Mouse (Mus musculus) limb, embryonic 14.5 days (tissue): ENCODE measurements at regions not wholly inside any gene's neighbourhood (a gene's known extent, or its start where the extent isn't known, plus 50 kb on each side); places are given as distances from the start of the nearest gene placed in this dataset.

Experiments
- ATAC-seq: fragments of 200-750 bp; cut with Nextera tagmentation; 2 replicates; pipeline ENCODE4 v1.8.0; 2017; ENCODE audit warnings: low read depth, moderate number of reproducible peaks, moderate TSS enrichment; ENCODE audit not compliant: low FRiP score
- DNase-seq: peaks from one replicate; pipeline ENCODE4 v3.0.0-alpha.2; 2015; ENCODE audit warnings: low spot score
- H3K27ac ChIP-seq: fragments of 300-500 bp; sonication (generic); replicated peaks from 2 replicates; pipeline ENCODE4 v1.5.1; 2014; ENCODE audit warnings: low read depth, mild to moderate bottlenecking, low read length, moderate library complexity, mixed read lengths
- H3K27me3 ChIP-seq: fragments of 300-500 bp; sonication (generic); 2 replicates; pipeline ENCODE4 v1.6.1; 2014; ENCODE audit warnings: low read length, mixed read lengths; ENCODE audit not compliant: control insufficient read depth, insufficient read depth
- H3K36me3 ChIP-seq: fragments of 300-500 bp; sonication (generic); 2 replicates; pipeline ENCODE4 v1.6.1; 2014; ENCODE audit warnings: mild to moderate bottlenecking, low read length, moderate library complexity, mixed read lengths; ENCODE audit not compliant: control insufficient read depth, insufficient read depth
- H3K4me1 ChIP-seq: fragments of 300-500 bp; sonication (generic); 2 replicates; pipeline ENCODE4 v1.6.1; 2014; ENCODE audit warnings: antibody characterized with exemption, low read length, mixed read lengths; ENCODE audit not compliant: control insufficient read depth, insufficient read depth
- H3K4me2 ChIP-seq: fragments of 300-500 bp; sonication (generic); replicated peaks from 2 replicates; pipeline ENCODE4 v1.6.1; 2014; ENCODE audit warnings: low read depth, mild to moderate bottlenecking, low read length, moderate library complexity; ENCODE audit not compliant: severe bottlenecking
- H3K4me3 ChIP-seq: fragments of 300-500 bp; sonication (generic); replicated peaks from 2 replicates; pipeline ENCODE4 v1.5.1; 2014; ENCODE audit warnings: low read length
- H3K9ac ChIP-seq: fragments of 300-500 bp; sonication (generic); 2 replicates; pipeline ENCODE4 v1.6.1; 2014; ENCODE audit warnings: mild to moderate bottlenecking, low read depth, low read length, moderate library complexity; ENCODE audit not compliant: severe bottlenecking
- H3K9me3 ChIP-seq: fragments of 300-500 bp; sonication (generic); 2 replicates; pipeline ENCODE4 v1.6.1; 2016; ENCODE audit warnings: low read length; ENCODE audit not compliant: control insufficient read depth
- POLR2A ChIP-seq: fragments of 200-500 bp; IDR thresholded peaks from 2 replicates; pipeline ENCODE4 v1.8.0; 2012; ENCODE audit warnings: inconsistent platforms, mild to moderate bottlenecking, moderate library complexity, borderline replicate concordance; ENCODE audit not compliant: insufficient read depth, insufficient read length; ENCODE audit errors: extremely low read depth
- WGBS: fragments of 180-500 bp; shearing (Covaris S2); extraction: QIAGEN DNeasy Blood & Tissue Kit; methylation state at CpG from one replicate; pipeline ENCODE4 v1.1.7; 2014; 5-methylcytosine and 5-hydroxymethylcytosine counted together

GRCm38 (mm10) chr15:58718282-58718681, 170.8 kb upstream of the Gm49356 start:
- Histone ChIP-seq H3K36me3 (no peaks in the 10 kb centered on the region), H3K4me1 (no peaks in the 10 kb centered on the region), H3K9ac (no peak overlapping the region), H3K4me3 (no peak overlapping the region), H3K4me2 (no peak overlapping the region), H3K27ac (no peak overlapping the region), H3K27me3 (no peaks in the 10 kb centered on the region), H3K9me3 (no peaks in the 10 kb centered on the region)
- WGBS, result 75% methylated on average over 7 of the region's 7 CpGs
- DNase-seq (no peak), ATAC-seq (no peak)
- TF ChIP-seq POLR2A, result no peak

- Histone ChIP-seq H3K9ac (no peak overlapping the region), H3K4me3 (no peak overlapping the region), H3K36me3 (no peaks in the 10 kb centered on the region), H3K4me1 (no peaks in the 10 kb centered on the region), H3K4me2 (no peak overlapping the region), H3K27ac (no peak overlapping the region), H3K27me3 (no peaks in the 10 kb centered on the region), H3K9me3 (no peaks in the 10 kb centered on the region)
- no peak for TF ChIP-seq POLR2A
- ATAC-seq (no peak), DNase-seq (no peak)
- 84% methylated on average over 6 of the region's 6 CpGs for WGBS
Observed at GRCm38 (mm10) chr15:58719410-58719809, 169.7 kb upstream of the Gm49356 start.

GRCm38 (mm10) chr15:58727041-58727440, 162.1 kb upstream of the Gm49356 start:
- ATAC-seq (no peak), DNase-seq (no peak)
- no peaks in the 10 kb centered on the region for H3K9me3 ChIP-seq
- H3K9ac ChIP-seq, result no peak overlapping the region
- no peaks in the 10 kb centered on the region for H3K36me3 ChIP-seq
- no peak overlapping the region for H3K4me2 ChIP-seq
- no peak overlapping the region for H3K4me3 ChIP-seq
- no peak overlapping the region for H3K27ac ChIP-seq
- H3K27me3 ChIP-seq, result no peaks in the 10 kb centered on the region
- TF ChIP-seq POLR2A, result no peak
- H3K4me1 ChIP-seq, result 0 out of 2 replicates have a peak, but pooled peaks cover 3% of the 10 kb centered on the region
- 80% methylated on average over 4 of the region's 4 CpGs for WGBS

- TF ChIP-seq POLR2A, result no peak
- no peak for ATAC-seq
- Histone ChIP-seq H3K27me3 (no peaks in the 10 kb centered on the region), H3K4me1 (0 out of 2 replicates have a peak, but pooled peaks cover 3% of the 10 kb centered on the region), H3K36me3 (no peaks in the 10 kb centered on the region), H3K27ac (no peak overlapping the region), H3K9ac (no peak overlapping the region), H3K4me3 (no peak overlapping the region), H3K9me3 (no peaks in the 10 kb centered on the region), H3K4me2 (no peak overlapping the region)
- DNase-seq, result no peak
- 91% methylated on average over 2 of the region's 2 CpGs for WGBS
Observed at GRCm38 (mm10) chr15:58728264-58728663, 160.8 kb upstream of the Gm49356 start.

GRCm38 (mm10) chr15:58730861-58731260, 158.2 kb upstream of the Gm49356 start:
- 89% methylated on average over 4 of the region's 4 CpGs for WGBS
- Histone ChIP-seq H3K9me3 (no peaks in the 10 kb centered on the region), H3K36me3 (no peaks in the 10 kb centered on the region), H3K9ac (no peak overlapping the region), H3K4me2 (no peak overlapping the region), H3K27ac (no peak overlapping the region), H3K4me1 (0 out of 2 replicates have a peak, but pooled peaks cover 3% of the 10 kb centered on the region), H3K27me3 (no peaks in the 10 kb centered on the region), H3K4me3 (no peak overlapping the region)
- no peak for TF ChIP-seq POLR2A
- DNase-seq (no peak), ATAC-seq (no peak)

DNA sequence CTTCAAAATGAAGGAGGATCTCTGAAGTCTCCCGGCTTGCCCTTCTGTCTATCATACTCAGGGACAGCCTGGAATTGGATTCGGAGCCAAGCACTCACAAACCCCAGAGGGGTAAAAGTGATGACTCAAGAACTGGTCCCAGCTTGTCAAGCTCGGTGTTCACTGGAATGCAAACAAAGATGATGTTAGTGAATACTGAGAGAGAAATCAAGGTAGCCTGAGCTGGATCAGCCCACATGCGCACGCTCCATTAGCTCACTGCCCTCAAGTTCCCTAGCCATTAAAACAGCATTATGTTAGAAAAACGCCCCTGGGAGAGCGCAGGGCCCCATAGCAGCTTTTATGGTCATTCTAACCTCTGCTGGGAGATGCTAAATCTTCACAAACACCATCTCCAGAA, 157.8 kb upstream of the Gm49356 start:
- Histone ChIP-seq H3K4me2 (peak overlapping the region; percentile 14; the same call in 1 of the 2 replicates), H3K4me1 (0 out of 2 replicates have a peak, but pooled peaks cover 3% of the 10 kb centered on the region), H3K36me3 (no peaks in the 10 kb centered on the region), H3K4me3 (no peak overlapping the region), H3K27me3 (no peaks in the 10 kb centered on the region), H3K9ac (no peak overlapping the region), H3K27ac (no peak overlapping the region), H3K9me3 (no peaks in the 10 kb centered on the region)
- ATAC-seq, result no peak
- 51% methylated on average over 7 of the region's 7 CpGs for WGBS
- peak; percentile 7 for DNase-seq
- TF ChIP-seq POLR2A, result no peak
